Mouse (Mus musculus) lung, embryonic 16.5 days (tissue): ENCODE measurements around the gene Pdgfb. TPM values are rescaled to one million over a fixed set of nuclear protein-coding genes. Genes with fewer than 3 reads are reported as not detected.

Source experiments
- ATAC-seq: fragments of 200-750 bp; cut with Nextera tagmentation; 2 replicates; pipeline ENCODE4 v1.8.0; 2017; ENCODE audit warnings: low read depth, mild to moderate bottlenecking, moderate library complexity
- H3K27ac ChIP-seq: fragments of 300-500 bp; sonication (generic); 2 replicates; pipeline ENCODE4 v1.5.1; 2014; ENCODE audit warnings: mild to moderate bottlenecking, control low read depth, low read length
- H3K27me3 ChIP-seq: fragments of 300-500 bp; sonication (generic); 2 replicates; pipeline ENCODE4 v1.6.1; 2014; ENCODE audit warnings: low read depth, low read length, mixed read lengths; ENCODE audit not compliant: control insufficient read depth, insufficient read depth
- H3K36me3 ChIP-seq: fragments of 300-500 bp; sonication (generic); 2 replicates; pipeline ENCODE4 v1.6.1; 2014; ENCODE audit warnings: low read length; ENCODE audit not compliant: control insufficient read depth, insufficient read depth
- H3K4me1 ChIP-seq: fragments of 300-500 bp; sonication (generic); replicated peaks from 2 replicates; pipeline ENCODE4 v1.6.1; 2014; ENCODE audit warnings: low read length, mixed read lengths; ENCODE audit not compliant: control insufficient read depth, insufficient read depth
- H3K4me2 ChIP-seq: fragments of 300-500 bp; sonication (generic); 2 replicates; pipeline ENCODE4 v1.6.1; 2014; ENCODE audit warnings: low read depth, low read length, control low read depth
- H3K4me3 ChIP-seq: fragments of 300-500 bp; sonication (generic); 2 replicates; pipeline ENCODE4 v1.5.1; 2014; ENCODE audit warnings: mild to moderate bottlenecking, low read length, control low read depth
- H3K9ac ChIP-seq: fragments of 300-500 bp; sonication (generic); 2 replicates; pipeline ENCODE4 v1.6.1; 2014; ENCODE audit warnings: low read length, control low read depth
- H3K9me3 ChIP-seq: fragments of 300-500 bp; sonication (generic); 2 replicates; pipeline ENCODE4 v1.6.1; 2016; ENCODE audit warnings: low read length; ENCODE audit not compliant: control insufficient read depth
- WGBS: fragments of 180-500 bp; shearing (Covaris S2); extraction: QIAGEN DNeasy Blood & Tissue Kit; methylation state at CpG from one replicate; pipeline ENCODE4 v1.1.7; 2014; 5-methylcytosine and 5-hydroxymethylcytosine counted together
- polyA plus RNA-seq: library from polyadenylated mRNA; unstranded; fragments of >200 nt; fragmentation: Nextera tagmentation; extraction: Ambion mirVana; gene quantifications from 2 replicates; pipeline ENCODE4 v1.2.1, GENCODE M21; 2015

Pdgfb gene
- polyA plus RNA-seq, 1 experiment from 2014 or later, result 7.7 TPM

DNA sequence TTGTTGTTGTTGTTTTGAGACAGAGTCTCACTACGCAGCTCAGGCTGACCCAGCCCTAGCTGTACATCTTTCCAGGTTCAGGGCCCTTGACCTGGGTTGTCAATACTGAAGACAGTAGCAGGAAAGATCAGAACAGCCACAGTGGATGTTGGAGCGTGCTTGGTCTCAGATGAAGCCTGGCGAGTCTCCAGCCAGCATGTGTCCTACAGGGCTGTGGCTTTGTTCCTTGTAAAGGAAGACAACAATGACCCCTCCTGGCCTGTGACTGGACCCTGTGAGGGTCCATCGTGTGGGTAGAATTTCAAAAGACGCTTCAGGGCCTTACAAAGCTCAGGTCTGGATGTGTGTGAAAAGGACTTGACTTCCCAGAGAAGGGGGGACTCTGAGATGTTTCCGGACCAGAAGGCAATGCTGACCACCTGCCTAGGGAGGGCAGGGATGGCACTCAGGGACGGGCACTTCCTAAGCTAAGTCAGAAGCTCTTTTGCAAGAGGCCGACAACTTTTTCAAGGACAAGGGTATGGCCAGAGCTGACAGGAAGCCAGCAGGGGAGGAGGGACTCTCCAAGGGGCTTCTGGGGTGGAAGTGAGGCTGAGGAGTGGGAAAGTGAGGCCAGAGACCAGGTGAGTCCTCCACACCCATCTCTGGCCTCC is 38.7 kb upstream of the Pdgfb start:
- no peak overlapping the region for H3K9ac ChIP-seq
- ATAC-seq, result no peak
- 66% methylated on average over 8 of the region's 8 CpGs for WGBS

GRCm38 (mm10) chr15:80051782-80052181 is 37.0 kb upstream of the Pdgfb start:
- Histone ChIP-seq H3K27ac (peak overlapping the region; percentile 76), H3K36me3 (no peaks in the 10 kb centered on the region)

More for the DNA sequence above, 38.7 kb upstream of the Pdgfb start:
- H3K4me1 ChIP-seq, result no peaks in the 10 kb centered on the region; the same call in 1 of the 2 replicates
- no peaks in the 10 kb centered on the region for H3K36me3 ChIP-seq
- no peak overlapping the region for H3K27ac ChIP-seq
- no peaks in the 10 kb centered on the region for H3K27me3 ChIP-seq
- no peaks in the 10 kb centered on the region for H3K9me3 ChIP-seq
- H3K4me2 ChIP-seq, result no peak overlapping the region
- no peak overlapping the region for H3K4me3 ChIP-seq

DNA sequence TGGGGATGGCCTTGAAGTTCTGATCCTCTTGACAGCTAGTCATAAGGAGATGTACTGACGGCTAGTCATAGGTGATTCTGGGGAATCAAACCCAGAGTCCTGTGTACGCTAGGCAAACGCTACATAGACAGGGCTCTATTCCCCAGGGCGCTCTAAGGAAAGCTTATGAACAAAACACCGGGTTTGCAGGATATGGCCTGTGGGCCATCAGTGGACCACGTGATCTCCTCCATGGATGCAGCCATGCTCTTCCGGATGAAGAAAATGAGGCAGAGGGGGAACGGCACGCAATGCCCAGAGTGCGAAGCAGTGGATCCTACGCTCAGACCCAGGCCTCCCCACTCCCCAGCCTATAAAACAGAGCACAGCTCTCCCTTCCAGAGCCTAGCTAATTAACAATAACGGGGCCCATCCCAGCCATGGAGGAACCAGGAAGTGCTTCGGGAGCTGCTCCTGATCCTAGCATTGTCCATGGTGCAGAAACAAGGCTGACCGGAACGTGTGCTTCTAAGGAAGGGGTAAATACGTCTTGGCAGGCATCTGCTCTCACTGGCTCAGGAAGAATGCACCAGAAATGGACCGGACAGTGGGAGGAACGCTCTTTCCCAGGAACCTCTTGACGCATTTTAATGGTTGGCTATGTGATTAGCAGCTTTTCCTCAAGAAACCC is 36.5 kb upstream of the Pdgfb start:
- ATAC-seq, result peak; percentile 79
- H3K27ac ChIP-seq, result peak overlapping the region; percentile 76
- no peaks in the 10 kb centered on the region for H3K36me3 ChIP-seq
- H3K9ac ChIP-seq, result no peak overlapping the region
- no peak overlapping the region for H3K4me2 ChIP-seq
- no peak overlapping the region for H3K4me3 ChIP-seq
- H3K9me3 ChIP-seq, result no peaks in the 10 kb centered on the region
- H3K27me3 ChIP-seq, result no peaks in the 10 kb centered on the region
- no peaks in the 10 kb centered on the region; the same call in 1 of the 2 replicates for H3K4me1 ChIP-seq
- 59% methylated on average over 19 of the region's 19 CpGs for WGBS

More at GRCm38 (mm10) chr15:80051782-80052181, 37.0 kb upstream of the Pdgfb start:
- Histone ChIP-seq H3K9ac (no peak overlapping the region), H3K4me2 (no peak overlapping the region), H3K27me3 (no peaks in the 10 kb centered on the region), H3K4me3 (no peak overlapping the region), H3K9me3 (no peaks in the 10 kb centered on the region), H3K4me1 (no peaks in the 10 kb centered on the region; the same call in 1 of the 2 replicates)
- ATAC-seq, result peak; percentile 44
- 69% methylated on average over 9 of the region's 9 CpGs for WGBS

DNA sequence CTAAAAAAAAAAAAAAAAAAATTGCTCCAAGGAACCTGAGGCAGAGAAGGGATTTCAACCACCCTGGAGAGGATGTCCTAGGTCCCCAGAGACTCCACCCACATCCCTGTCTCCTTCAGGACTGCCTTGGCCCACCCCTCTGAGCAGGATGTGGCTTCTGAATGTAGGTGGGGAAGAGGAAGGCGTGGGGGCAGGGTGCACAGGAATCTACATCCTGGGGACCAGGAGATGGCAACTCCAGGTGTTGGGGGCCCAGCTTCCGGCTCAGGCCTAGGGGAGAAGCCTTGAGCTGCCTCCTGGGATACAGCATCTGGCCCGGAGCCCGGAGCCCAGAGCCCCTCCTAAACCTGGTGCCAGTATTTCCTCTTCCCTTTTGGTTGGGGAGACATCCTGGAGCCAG is 35.3 kb upstream of the Pdgfb start:
- H3K4me3 ChIP-seq, result no peak overlapping the region
- H3K9ac ChIP-seq, result no peak overlapping the region
- 0 out of 2 replicates have a peak, but pooled peaks cover 4% of the 10 kb centered on the region for H3K9me3 ChIP-seq
- H3K36me3 ChIP-seq, result no peaks in the 10 kb centered on the region
- H3K4me2 ChIP-seq, result no peak overlapping the region
- peak; percentile 57 for ATAC-seq
- H3K27ac ChIP-seq, result peak overlapping the region; percentile 65
- no peaks in the 10 kb centered on the region for H3K27me3 ChIP-seq
- H3K4me1 ChIP-seq, result no peaks in the 10 kb centered on the region; the same call in 1 of the 2 replicates
- 53% methylated on average over 4 of the region's 4 CpGs for WGBS

DNA sequence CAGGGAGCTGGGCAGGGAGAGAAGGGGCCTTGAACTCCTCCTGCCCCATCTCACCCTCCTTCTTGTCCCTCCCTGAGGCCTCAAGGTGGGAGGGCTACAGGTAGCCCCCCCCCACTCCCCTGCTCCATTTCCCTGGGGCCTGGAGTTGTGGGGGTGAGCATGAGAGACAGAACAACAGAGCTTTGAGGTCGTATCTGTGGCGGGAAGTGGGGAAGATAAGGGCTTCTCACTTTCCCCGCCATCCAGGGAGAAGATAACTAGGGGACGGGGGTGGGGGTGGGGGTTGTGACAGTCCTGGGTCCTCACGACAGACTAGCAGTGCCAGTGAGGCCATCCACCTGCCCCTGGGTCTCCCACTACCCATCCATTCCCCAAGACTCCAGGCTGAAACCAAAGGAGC is 33.2 kb upstream of the Pdgfb start:
- H3K9me3 ChIP-seq, result 0 out of 2 replicates have a peak, but pooled peaks cover 4% of the 10 kb centered on the region
- H3K27me3 ChIP-seq, result no peaks in the 10 kb centered on the region
- 15% methylated on average over 5 of the region's 5 CpGs for WGBS
- H3K4me2 ChIP-seq, result no peak overlapping the region
- no peaks in the 10 kb centered on the region for H3K4me1 ChIP-seq
- no peaks in the 10 kb centered on the region for H3K36me3 ChIP-seq
- no peak overlapping the region for H3K4me3 ChIP-seq
- no peak for ATAC-seq
- no peak overlapping the region for H3K27ac ChIP-seq
- no peak overlapping the region for H3K9ac ChIP-seq

GRCm38 (mm10) chr15:80047242-80047641 is 32.5 kb upstream of the Pdgfb start:
- no peak for ATAC-seq
- Histone ChIP-seq H3K36me3 (no peaks in the 10 kb centered on the region), H3K27ac (no peak overlapping the region), H3K9ac (no peak overlapping the region), H3K27me3 (no peaks in the 10 kb centered on the region), H3K4me1 (no peaks in the 10 kb centered on the region), H3K9me3 (0 out of 2 replicates have a peak, but pooled peaks cover 4% of the 10 kb centered on the region), H3K4me2 (no peak overlapping the region), H3K4me3 (no peak overlapping the region)
- WGBS, result 68% methylated on average over 2 of the region's 2 CpGs

DNA sequence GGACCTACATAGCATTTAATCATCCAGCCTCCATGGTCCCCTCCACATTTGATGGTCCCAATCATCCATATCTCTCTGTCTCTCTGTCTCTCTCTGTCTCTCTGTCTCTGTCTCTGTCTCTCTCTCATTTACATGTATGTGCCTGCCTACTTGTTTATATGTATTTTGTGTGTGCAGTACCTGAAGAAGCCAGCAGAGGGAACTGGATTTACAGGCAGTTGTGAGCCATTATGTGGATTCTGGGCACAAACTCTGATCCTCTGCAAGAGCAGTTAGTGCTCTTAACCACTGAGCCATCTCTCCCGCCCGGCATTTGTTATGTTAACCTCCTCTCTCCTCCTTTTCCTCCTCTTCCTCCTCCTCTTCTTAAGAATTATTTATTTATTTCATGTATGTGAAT is 31.0 kb upstream of the Pdgfb start:
- no peak overlapping the region for H3K4me2 ChIP-seq
- no peak overlapping the region for H3K27ac ChIP-seq
- H3K4me1 ChIP-seq, result no peaks in the 10 kb centered on the region
- no peak overlapping the region for H3K9ac ChIP-seq
- WGBS, result 95% methylated on average over 2 of the region's 2 CpGs
- H3K27me3 ChIP-seq, result no peaks in the 10 kb centered on the region
- no peak overlapping the region for H3K4me3 ChIP-seq
- no peaks in the 10 kb centered on the region for H3K36me3 ChIP-seq
- 0 out of 2 replicates have a peak, but pooled peaks cover 4% of the 10 kb centered on the region for H3K9me3 ChIP-seq
- ATAC-seq, result no peak

DNA sequence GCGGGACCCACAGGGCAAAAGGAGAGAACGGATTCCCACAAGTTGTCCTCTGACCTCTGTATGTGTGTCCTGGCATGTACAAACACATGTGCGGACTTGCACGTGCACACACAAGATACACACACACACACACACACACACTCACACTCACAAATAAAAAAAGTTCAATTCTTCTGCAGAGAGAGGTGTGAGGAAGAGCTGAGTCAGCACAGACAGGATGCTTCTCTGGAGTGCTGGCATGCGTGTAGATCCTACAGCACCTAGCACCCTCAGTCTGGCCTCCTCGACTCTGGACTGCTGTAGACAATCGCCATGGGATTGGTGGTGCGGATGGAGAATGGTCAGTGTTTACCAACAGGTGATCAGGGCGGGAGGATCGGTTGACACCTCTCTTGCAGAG is 29.5 kb upstream of the Pdgfb start:
- no peaks in the 10 kb centered on the region for H3K27me3 ChIP-seq
- H3K4me3 ChIP-seq, result no peak overlapping the region
- H3K9me3 ChIP-seq, result 0 out of 2 replicates have a peak, but pooled peaks cover 4% of the 10 kb centered on the region
- no peak for ATAC-seq
- H3K4me1 ChIP-seq, result no peaks in the 10 kb centered on the region
- no peak overlapping the region for H3K9ac ChIP-seq
- WGBS, result 84% methylated on average over 10 of the region's 10 CpGs
- no peaks in the 10 kb centered on the region for H3K36me3 ChIP-seq
- no peak overlapping the region for H3K27ac ChIP-seq
- H3K4me2 ChIP-seq, result no peak overlapping the region

DNA sequence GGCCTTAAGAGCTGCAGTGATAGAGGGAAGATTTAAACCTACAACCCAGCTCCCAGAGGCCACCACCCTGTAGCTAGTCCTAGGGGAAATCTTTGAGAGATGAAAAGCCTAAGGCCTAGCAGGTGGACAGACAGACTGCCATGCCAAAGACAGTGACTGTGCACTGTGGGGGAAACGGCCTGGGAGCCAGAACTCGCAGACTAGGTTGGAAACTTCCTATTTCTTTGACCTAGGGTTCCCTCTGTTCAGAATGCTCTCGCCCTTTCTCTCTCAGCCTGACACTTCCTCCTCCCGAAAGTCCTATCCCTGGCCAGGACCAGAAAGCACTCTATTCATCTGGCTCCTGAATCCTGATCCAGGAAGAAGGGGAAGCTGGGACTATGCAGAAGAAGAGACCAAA is 27.4 kb upstream of the Pdgfb start:
- 69% methylated on average over 4 of the region's 4 CpGs for WGBS
- Histone ChIP-seq H3K4me2 (no peak overlapping the region), H3K27ac (no peak overlapping the region), H3K36me3 (no peaks in the 10 kb centered on the region), H3K27me3 (no peaks in the 10 kb centered on the region), H3K4me1 (no peaks in the 10 kb centered on the region), H3K4me3 (no peak overlapping the region), H3K9ac (no peak overlapping the region), H3K9me3 (0 out of 2 replicates have a peak, but pooled peaks cover 4% of the 10 kb centered on the region)
- no peak for ATAC-seq
